Mouse (Mus musculus): ENCODE data around the gene Tmod1. TPM values are rescaled to one million over a fixed set of nuclear protein-coding genes. Genes with fewer than 3 reads are reported as not detected.

Gene Tmod1
- polyA plus RNA-seq, 1 experiment from 2014 or later, result 2.1 TPM

DNA sequence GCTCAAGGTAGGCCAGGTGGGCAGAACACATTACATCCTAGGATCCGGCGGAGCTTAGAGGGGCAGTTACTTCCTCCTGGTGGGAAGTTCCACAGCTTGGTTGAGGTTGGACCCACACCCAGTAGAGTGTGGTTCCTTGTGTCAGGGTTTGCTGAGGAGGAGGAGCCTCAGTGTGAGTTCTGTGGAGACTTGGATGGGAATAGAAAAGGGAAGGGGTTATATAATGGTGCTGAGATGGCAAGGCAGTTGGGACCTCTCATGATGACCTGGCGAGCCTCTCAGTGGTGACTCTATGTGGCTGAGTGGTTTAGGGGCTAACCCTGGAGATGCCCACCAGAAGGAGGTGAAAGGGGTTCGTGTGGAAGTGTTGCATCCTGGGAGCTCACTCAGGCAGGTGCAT, 25.1 kb downstream of the Tmod1 start:
- H3K27me3 ChIP-seq, result no peaks in the 10 kb centered on the region
- H3K4me3 ChIP-seq, result no peak overlapping the region
- 85% methylated on average over 4 of the region's 4 CpGs for WGBS
- H3K9me3 ChIP-seq, result no peaks in the 10 kb centered on the region
- no peaks in the 10 kb centered on the region for H3K36me3 ChIP-seq
- ATAC-seq (ENCODE audit: low FRiP score), result no peak
- peaks cover 18% of the 10 kb centered on the region for H3K4me1 ChIP-seq (replicated peaks)
- no peak overlapping the region for H3K27ac ChIP-seq
- no peak overlapping the region for H3K4me2 ChIP-seq
- H3K9ac ChIP-seq, result no peak overlapping the region

- Histone ChIP-seq H3K4me2 (no peak overlapping the region), H3K36me3 (no peaks in the 10 kb centered on the region), H3K9ac (no peak overlapping the region), H3K4me3 (no peak overlapping the region), H3K27ac (no peak overlapping the region), H3K9me3 (no peaks in the 10 kb centered on the region), H3K4me1 (replicated peaks) (peaks cover 18% of the 10 kb centered on the region), H3K27me3 (no peaks in the 10 kb centered on the region)
- 64% methylated on average over 8 of the region's 8 CpGs for WGBS
- ATAC-seq (ENCODE audit: low FRiP score), result no peak
Observed at GRCm38 (mm10) chr4:46064263-46064662, 25.5 kb downstream of the Tmod1 start.

DNA sequence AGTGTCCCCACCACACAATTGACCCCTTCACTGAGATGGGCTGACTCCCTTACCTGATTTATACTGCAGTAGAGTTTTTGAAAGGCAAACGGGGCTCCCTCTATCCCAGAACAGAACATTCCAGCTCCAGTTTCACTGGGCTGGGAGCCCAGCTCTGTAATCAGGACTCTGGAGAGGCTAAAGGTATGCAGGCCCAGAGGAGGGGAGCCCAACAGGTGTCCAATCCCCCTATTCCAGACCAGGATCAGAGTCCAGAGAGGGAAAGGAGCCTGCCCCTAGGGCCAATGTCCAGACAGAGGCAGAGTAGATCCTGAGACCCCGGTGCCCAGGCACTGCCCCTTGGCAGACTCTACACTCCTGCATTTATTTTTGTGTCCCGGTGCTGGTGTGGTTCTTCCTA, 26.2 kb downstream of the Tmod1 start:
- no peak overlapping the region for H3K27ac ChIP-seq
- no peak for ATAC-seq (ENCODE audit: low FRiP score)
- 80% methylated on average over 3 of the region's 3 CpGs for WGBS
- no peak overlapping the region for H3K4me3 ChIP-seq
- H3K4me2 ChIP-seq, result no peak overlapping the region
- H3K27me3 ChIP-seq, result no peaks in the 10 kb centered on the region
- peaks cover 20% of the 10 kb centered on the region for H3K4me1 ChIP-seq (replicated peaks)
- no peaks in the 10 kb centered on the region for H3K36me3 ChIP-seq
- H3K9me3 ChIP-seq, result no peaks in the 10 kb centered on the region
- H3K9ac ChIP-seq, result no peak overlapping the region

- Histone ChIP-seq H3K27me3 (no peaks in the 10 kb centered on the region), H3K27ac (no peak overlapping the region), H3K4me3 (no peak overlapping the region), H3K9me3 (no peaks in the 10 kb centered on the region), H3K36me3 (no peaks in the 10 kb centered on the region), H3K4me1 (replicated peaks) (peaks cover 25% of the 10 kb centered on the region), H3K9ac (no peak overlapping the region), H3K4me2 (no peak overlapping the region)
- ATAC-seq (ENCODE audit: low FRiP score), result no peak
- 77% methylated on average over 8 of the region's 8 CpGs for WGBS
Observed at GRCm38 (mm10) chr4:46065695-46066340, 27.1 kb downstream of the Tmod1 start.

DNA sequence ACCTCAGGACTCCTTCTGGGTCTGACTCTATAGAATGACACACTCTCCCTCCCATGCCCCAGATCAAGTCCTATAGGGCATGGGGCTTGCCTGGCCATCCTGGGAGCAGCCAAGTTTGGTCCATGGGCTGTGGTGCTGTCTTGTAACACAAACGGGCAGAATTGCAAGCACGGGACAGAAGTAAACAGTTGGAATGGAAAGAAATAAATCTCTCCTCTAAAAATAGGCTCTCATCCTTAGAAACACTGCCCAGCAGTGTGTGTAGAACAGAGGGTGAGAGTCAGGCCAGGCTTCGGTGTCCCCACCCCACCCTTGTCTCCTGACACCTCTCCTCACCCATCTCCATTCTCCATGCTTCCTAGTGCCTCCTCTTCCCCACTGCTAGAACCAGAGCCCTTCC, 29.3 kb downstream of the Tmod1 start:
- no peak overlapping the region for H3K4me2 ChIP-seq
- WGBS, result 89% methylated on average over 3 of the region's 3 CpGs
- H3K36me3 ChIP-seq, result no peaks in the 10 kb centered on the region
- no peaks in the 10 kb centered on the region for H3K9me3 ChIP-seq
- no peak for ATAC-seq (ENCODE audit: low FRiP score)
- no peak overlapping the region for H3K27ac ChIP-seq
- H3K27me3 ChIP-seq, result no peaks in the 10 kb centered on the region
- peaks cover 25% of the 10 kb centered on the region for H3K4me1 ChIP-seq (replicated peaks)
- H3K9ac ChIP-seq, result no peak overlapping the region
- H3K4me3 ChIP-seq, result no peak overlapping the region

DNA sequence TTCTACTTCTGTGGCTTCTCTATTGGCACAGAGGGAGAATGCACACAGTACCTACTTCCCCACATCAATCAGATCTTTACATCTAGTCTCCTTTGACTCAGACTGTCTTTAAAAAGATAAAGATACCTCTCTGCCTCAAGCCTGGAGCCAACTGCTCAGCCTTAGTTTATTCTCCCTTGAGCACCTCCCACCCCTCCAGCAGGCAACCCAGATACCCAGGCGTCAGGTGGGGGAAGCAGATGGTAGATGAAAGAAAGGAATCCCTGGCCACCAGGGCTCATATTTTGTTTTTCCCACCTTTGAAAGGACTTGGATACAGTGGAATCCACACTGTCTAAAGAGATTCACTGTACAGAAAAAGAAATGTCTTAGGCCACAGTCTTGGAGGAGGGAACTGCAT, 29.8 kb downstream of the Tmod1 start:
- Histone ChIP-seq H3K27me3 (no peaks in the 10 kb centered on the region), H3K4me2 (no peak overlapping the region), H3K4me3 (no peak overlapping the region), H3K9ac (no peak overlapping the region), H3K36me3 (no peaks in the 10 kb centered on the region), H3K4me1 (replicated peaks) (peaks cover 25% of the 10 kb centered on the region), H3K9me3 (no peaks in the 10 kb centered on the region), H3K27ac (no peak overlapping the region)
- no peak for ATAC-seq (ENCODE audit: low FRiP score)
- WGBS, result 46% methylated on average over 1 of the region's 1 CpGs

DNA sequence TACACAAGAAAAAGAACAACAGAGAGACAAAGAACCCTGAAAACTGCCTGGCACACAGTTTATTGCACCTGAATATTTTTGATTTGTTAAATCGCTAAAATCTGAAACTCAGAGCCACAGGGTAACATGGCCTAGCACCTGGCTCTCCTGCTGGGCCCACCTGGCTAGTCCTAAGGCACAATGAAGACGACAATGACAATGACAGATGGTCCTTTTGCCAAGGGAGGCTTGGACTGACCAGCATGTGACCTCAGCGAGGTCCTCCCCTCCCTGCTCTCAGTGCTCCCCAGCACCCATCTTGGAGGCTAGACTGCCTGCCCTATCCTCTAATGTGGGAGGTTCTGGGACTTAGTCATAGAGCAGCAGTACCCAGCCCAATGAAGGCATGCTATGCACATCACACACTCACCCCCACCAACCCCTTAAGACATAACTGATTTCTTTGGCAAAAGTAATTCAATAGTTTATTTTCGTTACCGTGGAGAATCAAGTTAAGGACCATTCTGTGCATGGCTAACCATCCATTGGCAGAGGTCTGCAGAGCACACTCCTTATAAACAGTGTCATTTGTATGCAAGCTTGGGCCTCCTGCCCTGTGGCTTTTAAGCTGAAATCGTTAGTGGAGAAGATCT, 31.2 kb downstream of the Tmod1 start:
- H3K36me3 ChIP-seq, result no peaks in the 10 kb centered on the region
- H3K9me3 ChIP-seq, result no peaks in the 10 kb centered on the region
- H3K4me2 ChIP-seq, result no peak overlapping the region
- H3K27ac ChIP-seq, result no peak overlapping the region
- no peak for ATAC-seq (ENCODE audit: low FRiP score)
- H3K4me1 ChIP-seq (replicated peaks), result peaks cover 23% of the 10 kb centered on the region; the same call in 1 of the 2 replicates
- H3K4me3 ChIP-seq, result no peak overlapping the region
- 59% methylated on average over 6 of the region's 6 CpGs for WGBS
- H3K27me3 ChIP-seq, result no peaks in the 10 kb centered on the region
- H3K9ac ChIP-seq, result no peak overlapping the region

- H3K27ac ChIP-seq, result no peak overlapping the region
- H3K27me3 ChIP-seq, result no peaks in the 10 kb centered on the region
Observed at GRCm38 (mm10) chr4:46072631-46073030, 33.9 kb downstream of the Tmod1 start.

DNA sequence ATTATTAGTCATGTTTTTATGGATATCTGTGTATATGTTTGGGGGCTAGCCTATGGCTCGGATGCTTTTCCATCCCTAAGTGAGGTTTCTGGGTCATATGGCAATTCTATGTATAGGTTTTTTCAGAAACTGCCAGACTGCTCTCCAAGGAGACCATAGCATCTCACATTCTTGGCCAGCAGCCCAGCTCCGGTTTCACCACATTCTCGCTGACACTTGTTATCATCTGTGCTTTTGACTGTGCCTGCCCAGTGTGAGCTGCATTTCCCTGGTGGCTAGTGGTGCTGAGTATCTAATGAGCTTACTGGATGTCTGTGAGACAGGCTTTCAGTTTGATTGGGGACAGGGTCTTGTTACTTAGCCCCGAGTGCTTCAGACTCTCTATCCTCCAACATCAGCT, 35.0 kb downstream of the Tmod1 start:
- ATAC-seq (ENCODE audit: low FRiP score), result no peak
- Histone ChIP-seq H3K27ac (no peak overlapping the region), H3K27me3 (no peaks in the 10 kb centered on the region), H3K36me3 (no peaks in the 10 kb centered on the region), H3K4me1 (replicated peaks) (peaks cover 12% of the 10 kb centered on the region; the same call in 1 of the 2 replicates), H3K9me3 (no peaks in the 10 kb centered on the region), H3K4me2 (no peak overlapping the region), H3K4me3 (no peak overlapping the region), H3K9ac (no peak overlapping the region)
- WGBS, result 50% methylated on average over 4 of the region's 4 CpGs

More at GRCm38 (mm10) chr4:46072631-46073030, 33.9 kb downstream of the Tmod1 start:
- H3K36me3 ChIP-seq, result no peaks in the 10 kb centered on the region
- peaks cover 15% of the 10 kb centered on the region; the same call in 1 of the 2 replicates for H3K4me1 ChIP-seq (replicated peaks)
- H3K9me3 ChIP-seq, result no peaks in the 10 kb centered on the region
- H3K4me2 ChIP-seq, result no peak overlapping the region
- H3K4me3 ChIP-seq, result no peak overlapping the region
- 92% methylated on average over 6 of the region's 6 CpGs for WGBS
- H3K9ac ChIP-seq, result no peak overlapping the region
- ATAC-seq (ENCODE audit: low FRiP score), result no peak

GRCm38 (mm10) chr4:46075664-46076063, 36.9 kb downstream of the Tmod1 start:
- Histone ChIP-seq H3K27me3 (no peaks in the 10 kb centered on the region), H3K36me3 (no peaks in the 10 kb centered on the region), H3K9ac (no peak overlapping the region), H3K4me2 (no peak overlapping the region), H3K4me3 (no peak overlapping the region), H3K9me3 (no peaks in the 10 kb centered on the region), H3K27ac (no peak overlapping the region), H3K4me1 (replicated peaks) (0 out of 2 replicates have a peak, but pooled peaks cover 5% of the 10 kb centered on the region)
- ATAC-seq (ENCODE audit: low FRiP score), result no peak
- 83% methylated on average over 3 of the region's 3 CpGs for WGBS

- Histone ChIP-seq H3K9ac (no peak overlapping the region), H3K36me3 (no peaks in the 10 kb centered on the region), H3K4me3 (no peak overlapping the region), H3K4me2 (no peak overlapping the region), H3K9me3 (no peaks in the 10 kb centered on the region), H3K4me1 (replicated peaks) (0 out of 2 replicates have a peak, but pooled peaks cover 5% of the 10 kb centered on the region), H3K27ac (no peak overlapping the region), H3K27me3 (no peaks in the 10 kb centered on the region)
- no peak for ATAC-seq (ENCODE audit: low FRiP score)
- 77% methylated on average over 2 of the region's 2 CpGs for WGBS
Observed at GRCm38 (mm10) chr4:46076892-46077291, 38.2 kb downstream of the Tmod1 start.

DNA sequence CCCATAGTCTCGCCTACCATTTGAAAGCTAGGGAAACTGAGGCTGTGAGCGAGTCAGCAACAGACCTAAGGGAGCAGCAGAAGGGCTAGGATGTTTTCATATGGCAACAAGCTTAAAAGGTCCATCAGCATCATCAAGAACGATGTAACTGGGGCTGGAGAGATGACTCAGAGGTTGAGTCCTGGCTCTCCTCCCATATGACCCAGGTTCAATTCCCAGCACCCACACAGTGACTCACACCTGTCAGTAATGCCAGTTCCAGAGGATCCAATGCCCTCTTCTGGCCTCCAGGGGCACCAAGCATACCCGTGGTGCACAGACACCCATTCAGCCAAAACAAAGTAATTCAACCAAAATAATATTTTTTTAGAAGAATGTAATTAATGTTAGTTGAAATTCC, 41.5 kb downstream of the Tmod1 start:
- WGBS, result 91% methylated on average over 4 of the region's 4 CpGs
- no peak overlapping the region for H3K4me2 ChIP-seq

DNA sequence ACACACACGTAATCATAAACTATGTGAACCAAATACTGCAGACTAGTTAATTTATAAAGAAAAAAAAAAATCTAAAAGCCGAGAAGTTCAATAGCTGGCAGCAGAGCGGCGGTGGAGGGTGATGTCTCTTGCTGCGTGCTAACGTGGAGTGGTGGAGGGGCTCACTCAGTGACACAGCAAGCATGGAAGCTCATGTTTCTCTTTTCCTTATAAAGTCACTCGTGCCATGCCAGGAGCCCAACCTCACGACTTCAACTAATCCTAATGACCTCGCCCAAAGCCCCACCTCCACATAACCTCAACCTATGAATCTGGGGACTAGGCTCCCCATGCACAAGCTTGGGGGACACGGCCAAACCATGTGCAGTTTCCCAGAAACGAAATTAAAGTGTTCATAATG, 43.8 kb downstream of the Tmod1 start:
- H3K27ac ChIP-seq, result no peak overlapping the region
- no peak overlapping the region for H3K4me3 ChIP-seq
- H3K9ac ChIP-seq, result no peak overlapping the region
- H3K4me1 ChIP-seq (replicated peaks), result peaks cover 16% of the 10 kb centered on the region
- H3K27me3 ChIP-seq, result no peaks in the 10 kb centered on the region
- ATAC-seq (ENCODE audit: low FRiP score), result no peak
- no peaks in the 10 kb centered on the region for H3K9me3 ChIP-seq
- H3K4me2 ChIP-seq, result no peak overlapping the region
- H3K36me3 ChIP-seq, result no peaks in the 10 kb centered on the region
- WGBS, result 84% methylated on average over 11 of the region's 11 CpGs

More for the DNA sequence above, 41.5 kb downstream of the Tmod1 start:
- H3K36me3 ChIP-seq, result no peaks in the 10 kb centered on the region
- ATAC-seq (ENCODE audit: low FRiP score), result no peak
- H3K9me3 ChIP-seq, result no peaks in the 10 kb centered on the region
- H3K4me1 ChIP-seq (replicated peaks), result peaks cover 11% of the 10 kb centered on the region
- H3K27me3 ChIP-seq, result no peaks in the 10 kb centered on the region
- no peak overlapping the region for H3K27ac ChIP-seq
- H3K9ac ChIP-seq, result no peak overlapping the region
- no peak overlapping the region for H3K4me3 ChIP-seq
